Mouse (Mus musculus) spleen, postnatal 36 days (tissue): ENCODE data around the gene Prepl.
A peak's percentile ranks its signal among the peaks of the same experiment; 100 is the strongest.

Source experiments
- DNase-seq, 2 experiments: peaks; one replicate each; pipeline ENCODE4 v3.0.0; 2022; ENCODE audit warnings: low spot score in 2 of 2, mixed read lengths in 1 of 2

Prepl gene

GRCm38 (mm10) chr17:85090120-85091099 lies at the start of gene Prepl, which contains the start of gene Camkmt:
Gene Prepl (minus strand): TSS chr17:85090241.
Gene Camkmt (plus strand): TSS chr17:85090552.
- peak; percentile 95 to 96 for DNase-seq

GRCm38 (mm10) chr17:85138393-85138792 lies 48.4 kb upstream of the Prepl start:
- no peak for DNase-seq

- peak in 1 of 2 experiments; percentile 9 for DNase-seq
These were observed 26.6 kb upstream of the Prepl start for GRCm38 (mm10) chr17:85116643-85117042.

- no peak for DNase-seq
These were observed 23.4 kb upstream of the Prepl start for GRCm38 (mm10) chr17:85113441-85113840.

- no peak for DNase-seq
These were observed 20.6 kb upstream of the Prepl start for GRCm38 (mm10) chr17:85110640-85111039.

GRCm38 (mm10) chr17:85103310-85103709 lies 13.3 kb upstream of the Prepl start:
- DNase-seq = no peak

- no peak for DNase-seq
These were observed 11.7 kb upstream of the Prepl start for GRCm38 (mm10) chr17:85101751-85102150.

GRCm38 (mm10) chr17:85100232-85100631 lies 10.2 kb upstream of the Prepl start:
- no peak for DNase-seq

- no peak for DNase-seq
These were observed 8.8 kb upstream of the Prepl start for GRCm38 (mm10) chr17:85098677-85099323.

GRCm38 (mm10) chr17:85096396-85096795 lies 6.4 kb upstream of the Prepl start:
- DNase-seq = peak; percentile 17 to 35

- DNase-seq = no peak
These were observed 1.7 kb upstream of the Prepl start for GRCm38 (mm10) chr17:85091762-85092161.

- DNase-seq = peak in 1 of 2 experiments; percentile 3
These were observed 420 bp downstream of the Prepl start for GRCm38 (mm10) chr17:85089621-85090020.

GRCm38 (mm10) chr17:85089011-85089410 lies 1.0 kb downstream of the Prepl start:
- DNase-seq = no peak

GRCm38 (mm10) chr17:85088401-85088800 lies 1.6 kb downstream of the Prepl start:
- DNase-seq = no peak

- DNase-seq = no peak
These were observed 2.5 kb downstream of the Prepl start for GRCm38 (mm10) chr17:85087591-85087990.

- no peak for DNase-seq
These were observed 3.5 kb downstream of the Prepl start for GRCm38 (mm10) chr17:85086501-85086900.

GRCm38 (mm10) chr17:85085335-85085734 lies 4.7 kb downstream of the Prepl start:
- DNase-seq = no peak

- DNase-seq = no peak
These were observed 9.3 kb downstream of the Prepl start for GRCm38 (mm10) chr17:85080781-85081180.

- DNase-seq = no peak
These were observed 10.8 kb downstream of the Prepl start for GRCm38 (mm10) chr17:85079276-85079675.

GRCm38 (mm10) chr17:85074083-85074482 lies 16.0 kb downstream of the Prepl start:
- DNase-seq = no peak

GRCm38 (mm10) chr17:85073214-85073613 lies 16.8 kb downstream of the Prepl start:
- no peak for DNase-seq

GRCm38 (mm10) chr17:85072383-85072782 lies 17.7 kb downstream of the Prepl start:
- DNase-seq = no peak
